Mouse (Mus musculus): ENCODE results near the gene P2rx3.

P2rx3 gene

GRCm38 (mm10) chr2:85046222-85046621 is 9.0 kb upstream of the P2rx3 start:
- in situ Hi-C loops (cut with MboI; ENCODE audit: low sequenced_read_pairs), result loop anchor here (25.0 kb wide), 1 partner anchor 334 kb away; the partner anchor contains the start of gene Zdhhc5

- in situ Hi-C loops (cut with MboI; ENCODE audit: low sequenced_read_pairs), result loop anchor here (25.0 kb wide), 1 partner anchor 331 kb away; the partner anchor contains the start of gene Zdhhc5
These were observed 6.4 kb upstream of the P2rx3 start for GRCm38 (mm10) chr2:85043623-85044022.

- in situ Hi-C loops (cut with MboI; ENCODE audit: low sequenced_read_pairs), result loop anchor here (25.0 kb wide), 1 partner anchor 326 kb away; the partner anchor contains the start of gene Zdhhc5
These were observed 1.1 kb upstream of the P2rx3 start for GRCm38 (mm10) chr2:85038336-85038735.

- in situ Hi-C loops (cut with MboI; ENCODE audit: low sequenced_read_pairs), result loop anchor here (25.0 kb wide), 1 partner anchor 324 kb away; the partner anchor contains the start of gene Zdhhc5
These were observed 685 bp downstream of the P2rx3 start for GRCm38 (mm10) chr2:85036507-85037046.

- in situ Hi-C loops (cut with MboI; ENCODE audit: low sequenced_read_pairs), result loop anchor here (25.0 kb wide), 1 partner anchor 322 kb away; the partner anchor contains the start of gene Zdhhc5
These were observed 3.1 kb downstream of the P2rx3 start for GRCm38 (mm10) chr2:85034169-85034568.

- in situ Hi-C loops (cut with MboI; ENCODE audit: low sequenced_read_pairs), result loop anchor here (25.0 kb wide), 1 partner anchor 321 kb away; the partner anchor contains the start of gene Zdhhc5
These were observed 4.1 kb downstream of the P2rx3 start for GRCm38 (mm10) chr2:85033121-85033520.

GRCm38 (mm10) chr2:85030989-85031388 is 6.3 kb downstream of the P2rx3 start:
- in situ Hi-C loops (cut with MboI; ENCODE audit: low sequenced_read_pairs), result loop anchor here (25.0 kb wide), 1 partner anchor 319 kb away; the partner anchor contains the start of gene Zdhhc5

- in situ Hi-C loops (cut with MboI; ENCODE audit: low sequenced_read_pairs), result loop anchor here (25.0 kb wide), 1 partner anchor 318 kb away; the partner anchor contains the start of gene Zdhhc5
These were observed 7.4 kb downstream of the P2rx3 start for GRCm38 (mm10) chr2:85029897-85030296.

- in situ Hi-C loops (cut with MboI; ENCODE audit: low sequenced_read_pairs), result loop anchor here (25.0 kb wide), 1 partner anchor 315 kb away; the partner anchor contains the start of gene Zdhhc5
These were observed 10.0 kb downstream of the P2rx3 start for GRCm38 (mm10) chr2:85027281-85027680.

- in situ Hi-C loops (cut with MboI; ENCODE audit: low sequenced_read_pairs), result loop anchor here (25.0 kb wide), 1 partner anchor 314 kb away; the partner anchor contains the start of gene Zdhhc5
These were observed 11.1 kb downstream of the P2rx3 start for GRCm38 (mm10) chr2:85026178-85026577.

GRCm38 (mm10) chr2:85022043-85022442 is 15.2 kb downstream of the P2rx3 start:
- in situ Hi-C loops (cut with MboI; ENCODE audit: low sequenced_read_pairs), result no loop called here

- in situ Hi-C loops (cut with MboI; ENCODE audit: low sequenced_read_pairs), result no loop called here
These were observed 22.7 kb downstream of the P2rx3 start for GRCm38 (mm10) chr2:85014588-85014982.

- in situ Hi-C loops (cut with MboI; ENCODE audit: low sequenced_read_pairs), result no loop called here
These were observed 23.3 kb downstream of the P2rx3 start for GRCm38 (mm10) chr2:85013826-85014587.

GRCm38 (mm10) chr2:85012679-85013078 is 24.6 kb downstream of the P2rx3 start:
- in situ Hi-C loops (cut with MboI; ENCODE audit: low sequenced_read_pairs), result no loop called here

- in situ Hi-C loops (cut with MboI; ENCODE audit: low sequenced_read_pairs), result no loop called here
These were observed 25.2 kb downstream of the P2rx3 start for GRCm38 (mm10) chr2:85011906-85012604.

- in situ Hi-C loops (cut with MboI; ENCODE audit: low sequenced_read_pairs), result no loop called here
These were observed 28.1 kb downstream of the P2rx3 start for GRCm38 (mm10) chr2:85009212-85009611.

GRCm38 (mm10) chr2:85007729-85008128 is 29.5 kb downstream of the P2rx3 start:
- in situ Hi-C loops (cut with MboI; ENCODE audit: low sequenced_read_pairs), result no loop called here

- in situ Hi-C loops (cut with MboI; ENCODE audit: low sequenced_read_pairs), result no loop called here
These were observed 30.7 kb downstream of the P2rx3 start for GRCm38 (mm10) chr2:85006600-85006999.

GRCm38 (mm10) chr2:85004341-85004740 is 32.9 kb downstream of the P2rx3 start:
- in situ Hi-C loops (cut with MboI; ENCODE audit: low sequenced_read_pairs), result loop anchor here (5.0 kb wide), 1 partner anchor 47 kb away; no protein-coding TSS in a partner anchor

GRCm38 (mm10) chr2:85002575-85002974 is 34.7 kb downstream of the P2rx3 start:
- in situ Hi-C loops (cut with MboI; ENCODE audit: low sequenced_read_pairs), result loop anchor here (5.0 kb wide), 1 partner anchor 45 kb away; no protein-coding TSS in a partner anchor

- in situ Hi-C loops (cut with MboI; ENCODE audit: low sequenced_read_pairs), result loop anchor here (5.0 kb wide), 1 partner anchor 44 kb away; no protein-coding TSS in a partner anchor
These were observed 35.8 kb downstream of the P2rx3 start for GRCm38 (mm10) chr2:85001497-85001896.
